Mouse (Mus musculus) A20 (cell line): ENCODE measurements around the gene Defb22.

Source experiments
- DNase-seq: peaks from one replicate; pipeline ENCODE4 v3.0.0-alpha.2; 2011; ENCODE audit warnings: low read depth, low spot score

The Defb22 gene

GRCm38 (mm10) chr2:152439833-152440232 lies 50.1 kb downstream of the Defb22 start:
- DNase-seq: no peak

GRCm38 (mm10) chr2:152438963-152439362 lies 51.0 kb downstream of the Defb22 start:
- DNase-seq: no peak

- DNase-seq: peak; percentile 67
These were observed 52.7 kb downstream of the Defb22 start for GRCm38 (mm10) chr2:152436983-152437860.

GRCm38 (mm10) chr2:152436405-152436901 lies 53.5 kb downstream of the Defb22 start:
- no peak for DNase-seq
